Mouse (Mus musculus): ENCODE measurements at regions not wholly inside any gene's neighbourhood (a gene's known extent, or its start where the extent isn't known, plus 50 kb on each side); places are given as distances from the start of the nearest gene placed in this dataset.

DNA sequence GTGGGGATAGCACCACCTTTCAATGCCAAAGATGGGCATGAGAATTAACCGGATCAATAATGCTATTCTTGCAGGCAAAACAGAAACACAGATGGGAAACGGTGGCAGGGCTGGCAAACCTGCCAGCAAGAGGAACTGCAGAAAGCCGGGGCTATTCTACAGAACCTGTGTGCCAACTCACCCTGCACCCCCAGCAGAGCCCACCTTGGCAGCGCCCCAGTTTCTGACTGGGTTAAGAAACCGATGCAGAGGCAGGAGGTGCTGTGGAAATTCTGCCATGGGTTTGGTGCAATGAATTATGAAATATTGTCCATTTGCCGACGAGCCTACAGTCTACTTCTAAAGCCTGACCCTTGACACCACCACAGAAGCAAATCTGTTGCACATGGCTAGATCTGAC is 112.7 kb upstream of the Xylt1 start:
- DNase-seq = no peak

DNA sequence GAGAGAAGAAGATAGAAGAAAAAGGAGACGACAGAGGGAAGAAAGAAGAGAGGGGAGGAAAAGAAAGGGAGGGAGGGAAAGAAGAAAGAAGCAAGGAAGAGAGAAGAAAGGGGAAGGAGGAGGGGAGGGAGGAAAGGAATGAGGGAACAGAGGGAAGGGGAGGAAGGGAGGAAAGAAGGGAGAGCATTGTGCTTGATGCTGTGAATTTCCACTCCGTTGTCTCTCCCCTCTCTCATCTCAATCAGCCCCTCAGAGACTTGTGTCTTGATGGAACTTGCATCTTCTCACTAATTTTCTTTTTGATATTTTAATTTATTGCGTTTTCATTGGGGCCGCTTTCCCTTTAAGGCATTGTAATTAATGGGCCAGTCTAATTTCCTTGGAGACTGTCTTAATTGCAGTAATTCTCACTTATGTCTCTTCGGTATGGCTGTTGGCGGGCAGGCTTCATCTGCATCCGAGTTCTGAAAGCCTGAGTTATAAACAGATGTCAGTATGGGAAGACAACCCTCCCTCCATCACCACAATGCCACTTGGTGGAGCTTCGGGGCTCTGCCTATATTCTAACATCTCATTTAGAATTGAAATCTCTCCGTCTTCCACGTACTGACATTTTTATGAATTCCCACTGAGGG is 111.4 kb upstream of the Xylt1 start:
- no peak for DNase-seq

DNA sequence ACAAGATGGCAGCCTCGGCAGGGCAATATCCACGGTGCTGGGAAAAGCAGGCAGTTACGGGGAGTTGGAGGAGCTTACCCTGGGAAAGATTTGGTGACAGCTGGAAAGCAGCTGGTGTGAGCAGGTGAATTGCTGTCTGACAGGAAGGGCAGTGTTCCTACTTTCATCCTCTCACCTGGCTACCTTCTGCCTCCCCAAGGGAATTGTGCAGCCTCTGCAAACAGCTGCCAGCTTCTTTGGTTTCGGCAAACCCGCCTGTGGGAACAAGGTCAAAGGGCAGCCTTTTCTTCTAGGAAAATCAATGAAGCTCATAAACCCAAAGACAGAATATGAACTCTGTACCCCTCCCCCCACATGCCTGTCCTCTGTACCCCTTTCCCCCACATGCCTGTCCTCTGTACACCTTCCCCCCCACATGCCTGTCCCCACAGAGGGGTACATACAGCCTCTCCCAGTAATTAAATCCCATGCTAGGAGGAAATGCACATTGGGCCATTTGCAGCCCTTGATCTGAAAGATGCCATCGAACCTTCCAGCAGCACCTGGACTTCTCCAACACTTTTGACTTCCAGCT is 102.3 kb upstream of the Xylt1 start:
- DNase-seq = no peak

DNA sequence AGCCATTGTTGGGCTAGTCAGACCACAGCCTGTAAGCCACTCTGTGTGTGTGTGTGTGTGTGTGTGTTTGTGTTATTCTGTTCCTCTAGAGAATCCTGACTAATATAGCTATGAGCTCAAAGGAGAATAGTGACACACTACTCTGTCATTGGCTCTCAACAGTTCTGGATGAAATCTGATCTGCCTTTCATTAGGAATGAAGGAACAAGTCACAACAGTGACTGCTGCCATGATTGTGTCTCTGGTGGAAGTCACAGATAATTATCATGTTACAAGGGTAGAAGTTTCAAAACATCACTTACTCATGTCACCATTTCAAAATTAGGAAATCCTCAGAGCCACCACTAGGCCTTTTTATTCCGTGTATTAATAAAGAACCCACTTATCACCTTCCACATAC is 98.6 kb upstream of the Xylt1 start:
- no peak for DNase-seq

DNA sequence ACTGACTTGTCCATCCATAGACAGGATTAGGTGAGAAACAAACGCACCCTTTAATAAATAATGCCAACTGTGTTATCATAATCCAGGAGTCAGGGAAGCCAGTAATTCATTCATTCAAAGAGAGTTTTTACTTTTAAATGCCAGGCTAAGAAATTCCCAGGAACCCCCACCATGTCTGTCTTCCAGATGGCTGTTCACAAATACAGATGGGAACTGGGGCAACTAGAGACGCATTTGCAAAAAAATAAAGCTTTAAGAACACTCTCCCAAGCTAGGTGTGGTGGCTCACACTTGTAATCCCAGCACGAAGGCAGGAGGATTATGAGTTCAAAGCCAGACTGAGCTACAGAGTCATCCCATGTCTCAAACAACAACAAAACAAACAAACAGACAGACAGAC is 95.6 kb upstream of the Xylt1 start:
- DNase-seq = no peak

DNA sequence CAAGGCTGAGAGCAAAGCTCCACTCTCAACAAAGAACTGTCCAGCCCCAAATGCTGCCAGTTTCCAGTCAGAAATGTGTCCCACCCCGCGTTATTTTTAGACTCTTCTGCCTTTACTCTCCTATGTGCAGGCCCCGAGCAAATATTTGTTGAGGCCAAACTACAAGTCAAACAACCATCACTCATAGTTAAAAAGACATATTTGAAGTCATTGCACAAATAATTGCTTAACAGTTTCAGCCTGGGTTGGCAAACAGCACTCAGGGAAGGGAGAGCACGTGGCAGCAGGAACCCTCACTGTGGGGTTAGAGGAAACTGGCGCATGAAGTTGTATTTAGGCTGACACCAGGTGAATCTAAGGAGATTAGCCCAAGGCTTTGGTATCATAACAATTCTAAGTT is 94.8 kb upstream of the Xylt1 start:
- DNase-seq = no peak

DNA sequence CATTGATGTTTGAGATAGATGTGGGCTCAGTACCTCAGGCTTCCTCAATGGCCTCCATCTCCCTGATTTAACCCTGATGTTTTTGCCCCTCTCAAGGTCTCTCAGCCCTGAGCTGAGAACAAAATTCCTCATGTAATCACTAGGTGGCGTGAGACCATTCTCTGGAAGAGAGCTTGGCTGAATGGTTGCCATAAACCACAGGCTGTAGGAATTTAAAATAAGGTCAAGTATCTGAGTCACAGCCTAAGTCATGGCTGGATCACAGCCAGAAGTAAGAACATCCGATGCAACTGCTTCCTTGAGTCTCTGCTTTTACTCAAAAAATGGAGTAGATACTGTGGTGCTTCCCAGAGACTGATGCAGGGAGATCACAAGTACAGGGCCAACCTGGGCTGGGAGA is 77.1 kb upstream of the Xylt1 start:
- DNase-seq = peak; percentile 15 to 49

DNA sequence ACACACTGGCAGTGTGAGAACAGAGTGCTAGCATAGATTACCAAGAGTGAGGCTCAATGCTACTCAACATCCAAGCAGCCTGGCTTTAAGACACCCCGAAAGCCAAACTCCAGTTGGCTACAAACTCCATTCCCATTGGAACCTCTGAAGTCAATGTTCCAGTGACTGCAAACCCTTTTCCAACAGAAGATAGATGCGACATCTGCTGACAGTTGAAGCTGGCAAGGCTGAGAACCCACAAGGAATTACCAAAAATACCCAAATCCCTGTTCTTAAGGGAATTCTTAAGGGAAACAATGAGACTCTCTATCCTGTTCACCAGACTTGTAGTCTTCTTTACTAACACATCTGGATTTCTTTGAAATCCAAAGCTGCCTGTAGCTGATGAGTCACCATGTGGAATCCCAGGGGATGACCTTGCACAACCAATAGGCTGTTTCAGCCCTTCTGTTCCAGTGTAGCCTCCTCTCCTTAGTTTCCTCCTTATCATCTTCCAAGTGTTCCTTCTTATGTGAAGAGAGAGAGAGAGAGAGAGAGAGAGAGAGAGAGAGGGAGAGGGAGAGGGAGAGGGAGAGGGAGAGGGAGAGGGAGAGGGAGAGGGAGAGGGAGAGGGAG is 70.1 kb upstream of the Xylt1 start:
- peak; percentile 50 to 61 for DNase-seq

DNA sequence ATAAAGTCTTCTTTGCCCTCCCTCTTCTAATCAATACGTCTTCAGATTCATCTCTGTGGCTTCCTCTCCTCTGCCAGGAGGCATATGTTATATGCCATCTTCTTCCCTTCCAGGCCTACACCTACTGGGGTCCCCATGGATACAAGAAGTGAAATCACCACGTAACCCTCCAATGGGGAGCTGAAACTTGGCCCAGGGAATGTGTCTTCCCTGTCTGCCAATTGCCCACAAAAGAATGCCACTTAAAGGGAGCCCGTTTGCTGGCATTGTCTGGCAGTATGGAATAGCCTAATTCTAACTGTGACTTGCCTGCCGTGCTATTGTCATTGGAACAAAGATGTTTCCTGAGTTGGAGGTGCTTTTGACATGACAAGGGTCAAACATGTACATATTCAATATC is 69.5 kb upstream of the Xylt1 start:
- no peak for DNase-seq

DNA sequence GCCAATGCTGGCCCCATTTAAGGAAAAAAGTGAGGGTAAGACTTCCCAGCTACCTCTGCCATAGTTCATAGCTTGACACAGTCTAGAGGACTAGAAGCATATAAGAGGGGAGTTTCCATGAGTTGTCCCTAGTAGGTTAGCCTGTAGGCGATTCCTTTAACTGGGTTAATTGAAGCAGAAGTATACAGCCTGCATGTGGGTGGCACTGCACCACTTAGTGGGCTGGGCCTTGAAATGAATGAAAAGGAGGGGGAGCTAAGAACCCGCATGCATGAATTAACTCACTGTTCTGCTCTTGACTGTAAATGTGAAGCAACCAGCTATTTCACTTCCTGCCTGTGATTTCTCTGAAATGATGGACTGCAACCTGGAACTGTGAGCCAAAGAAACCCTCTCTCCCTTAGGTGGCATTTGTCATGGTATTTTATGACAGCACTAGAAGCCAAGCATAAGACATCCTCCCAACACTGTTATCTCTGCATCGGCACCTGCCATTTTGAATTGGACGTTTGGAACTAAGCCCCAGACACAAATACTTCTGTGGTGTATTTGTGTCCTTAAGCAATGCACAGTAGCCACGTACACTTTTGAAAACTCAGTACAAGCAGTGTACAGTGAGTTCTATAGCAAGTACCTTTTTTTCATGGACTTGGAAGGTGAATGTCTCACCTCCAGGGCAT is 64.5 kb upstream of the Xylt1 start:
- DNase-seq = no peak

DNA sequence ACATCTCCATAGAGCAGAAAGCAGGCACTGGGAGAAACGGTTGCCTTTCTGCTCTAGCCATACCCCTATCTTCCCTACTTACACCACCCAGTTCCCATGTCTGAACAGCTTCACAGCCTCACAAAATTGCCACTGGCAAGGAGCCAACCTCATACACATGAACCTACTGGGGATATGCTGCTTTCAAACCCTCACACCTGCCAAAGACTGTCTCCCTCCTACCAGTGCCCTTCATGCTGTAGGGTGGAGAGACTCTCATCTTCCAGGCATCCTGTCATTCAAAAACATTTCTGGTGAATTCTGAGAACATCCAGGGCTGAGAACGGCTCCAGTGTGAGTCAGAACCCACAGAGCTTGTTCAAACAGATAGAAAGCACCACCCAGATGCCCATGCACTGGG is 63.4 kb upstream of the Xylt1 start:
- DNase-seq = no peak

DNA sequence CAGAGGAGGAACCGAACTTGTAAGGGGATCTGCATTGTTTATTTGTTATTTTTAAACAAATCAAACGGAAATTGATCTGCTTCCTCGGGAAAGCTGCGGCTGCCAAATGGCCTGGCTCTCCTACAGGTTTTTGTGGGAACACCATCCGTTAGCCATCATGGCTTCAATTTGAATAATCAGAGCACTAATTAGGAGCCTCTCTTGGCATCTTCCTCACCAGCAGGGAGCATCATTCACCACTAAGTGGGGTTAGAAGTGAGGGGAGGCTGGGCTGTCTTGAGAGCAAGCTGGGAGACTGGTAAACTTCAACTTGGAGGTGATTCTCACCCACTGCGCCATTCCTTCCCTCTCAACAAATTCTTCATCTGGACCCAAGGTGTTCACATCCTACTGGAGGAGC is 60.2 kb upstream of the Xylt1 start:
- no peak for DNase-seq

Measured in adrenal gland, postnatal 36 days (tissue).